Mouse (Mus musculus): Measurements from ENCODE around the gene Bckdhb.

GRCm38 (mm10) chr9:84112842-84113568 is 188.1 kb downstream of the Bckdhb start:
- no peak for TF ChIP-seq CTCF (conservative IDR thresholded peaks at IDR 0.05 in 1 of 2, IDR thresholded peaks at IDR 0.05 in 1 of 2; ENCODE audit: low read depth in 2 of 2, low read length in 2 of 2)
- TF ChIP-seq ZC3H11A (IDR thresholded peaks at IDR 0.05; ENCODE audit: low read depth, low read length): no peak
- no peak for TF ChIP-seq SIN3A (IDR thresholded peaks at IDR 0.05; ENCODE audit: low read length)
- no peak for TF ChIP-seq CHD1 (IDR thresholded peaks at IDR 0.05; ENCODE audit: low read depth, low read length)
- no peak for TF ChIP-seq POLR2A (IDR thresholded peaks at IDR 0.05; ENCODE audit: low read depth, low read length)
- no peak for TF ChIP-seq MEF2A (IDR thresholded peaks at IDR 0.05; ENCODE audit: borderline replicate concordance, low read depth, low read length)
- no peak for TF ChIP-seq CHD2 (IDR thresholded peaks at IDR 0.05; ENCODE audit: low read length)
- TF ChIP-seq JUND (conservative IDR thresholded peaks at IDR 0.05; ENCODE audit: low read depth, low read length): no peak
- TF ChIP-seq EP300 (IDR thresholded peaks at IDR 0.05; ENCODE audit: low read length): no peak
- TF ChIP-seq MXI1 (IDR thresholded peaks at IDR 0.05; ENCODE audit: low read depth, low read length): no peak
- TF ChIP-seq POLR2AphosphoS2 (IDR thresholded peaks at IDR 0.05; ENCODE audit: low read depth, low read length): no peak
- no peak for TF ChIP-seq RCOR1 (conservative IDR thresholded peaks at IDR 0.05; ENCODE audit: low read depth, low read length)
- TF ChIP-seq JUN (IDR thresholded peaks at IDR 0.05; ENCODE audit: insufficient read depth, low read depth, low read length): no peak
- TF ChIP-seq NRF1 (IDR thresholded peaks at IDR 0.05; ENCODE audit: low read depth, low read length): no peak
